Mouse (Mus musculus): ENCODE data around the gene Ncoa3.

DNA sequence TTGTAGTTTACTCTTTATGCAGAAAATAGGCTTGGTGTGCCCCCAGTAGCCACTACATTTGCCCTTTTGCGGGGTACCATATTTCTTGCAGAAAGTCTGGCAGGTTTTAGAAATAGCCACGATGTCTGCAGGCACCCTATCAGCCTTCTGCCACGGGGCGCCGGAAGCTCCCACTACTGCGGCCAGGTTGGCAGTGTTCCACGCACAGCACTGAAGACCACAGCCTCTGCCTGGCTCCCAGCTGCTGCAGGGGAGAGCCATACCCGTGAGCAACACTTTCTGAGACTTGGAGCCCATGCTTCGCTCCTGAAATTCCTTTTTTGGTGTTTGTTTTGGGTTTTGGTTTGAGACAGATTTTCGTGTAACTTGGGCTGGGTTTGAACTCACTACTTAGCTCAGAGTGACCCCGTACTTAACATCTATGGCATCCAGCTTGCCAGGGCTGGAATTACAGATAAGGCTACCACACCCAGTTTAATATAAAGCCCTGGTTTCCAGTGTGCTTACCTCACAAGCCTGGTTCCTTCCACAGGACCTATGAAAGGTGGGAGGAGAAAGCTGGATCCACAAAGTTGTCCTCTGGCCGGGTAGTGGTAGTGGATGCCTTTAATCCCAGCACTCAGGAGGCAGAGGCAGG is 40.9 kb upstream of the Ncoa3 start:
- TF ChIP-seq POLR2A (IDR thresholded peaks at IDR 0.05; ENCODE audit: insufficient read depth, low read length) (no peak), CTCF (IDR thresholded peaks at IDR 0.05; ENCODE audit: low read depth, low read length) (no peak), EP300 (IDR thresholded peaks at IDR 0.05; ENCODE audit: insufficient read depth, low read depth, low read length) (no peak)

Data from ES-Bruce4 (cell line).